Mouse (Mus musculus) gastrocnemius, postnatal 36 days (tissue): ENCODE results near the gene Ehmt2. TPM values are rescaled to one million over a fixed set of nuclear protein-coding genes. Genes with fewer than 3 reads are reported as not detected.

Experiments
- DNase-seq, 2 experiments: peaks; one replicate each; pipeline ENCODE4 v3.0.0; 2022
- intact Hi-C: fragments of 180-260 bp; cut with DNase I; formaldehyde crosslinking; loops from one replicate; pipeline ENCODE4 v1.15.1; 2025
- long read RNA-seq, 2 experiments: library from polyadenylated mRNA; stranded (forward); transcript quantifications; one replicate each; pipeline ENCODE4 v2.0.0; 2021
- total RNA-seq, 2 experiments: library from RNA; stranded (reverse); gene quantifications; 2 replicates each; pipeline ENCODE4 v1.2.3; 2021

The Ehmt2 gene
- 10 to 100 TPM; 24.7 to 28.2 TPM for total RNA-seq
- long read RNA-seq, experiment 1, partial matches to known transcripts: 2 of 3 reads
- long read RNA-seq, experiment 1, other reads (novel, unspliced or antisense): 1 of 3 reads
- long read RNA-seq, experiment 2, partial matches to known transcripts: 3 of 5 reads
- long read RNA-seq, experiment 2, other reads (novel, unspliced or antisense): 0 of 5 reads

- peak; percentile 64 to 76 for DNase-seq
Observed at GRCm38 (mm10) chr17:34898160-34898586, at the start of gene Ehmt2, which contains the start of gene C2. Ehmt2 (plus strand) TSS chr17:34898469. C2 (minus strand) TSS chr17:34898265.

GRCm38 (mm10) chr17:34849722-34850516 lies 48.4 kb upstream of the Ehmt2 start, which contains the start of the genes Skiv2l and Nelfe:
Skiv2l (minus strand) TSS chr17:34850210.
Nelfe (plus strand) TSS chr17:34850391.
- intact Hi-C loops: loop anchor here (10.0 kb wide), 1 partner anchor 675 kb away; no protein-coding TSS in a partner anchor
- DNase-seq: peak; percentile 93 to 98

More at GRCm38 (mm10) chr17:34898160-34898586, at the start of gene Ehmt2, which contains the start of gene C2:
- intact Hi-C loops: no loop called here

- intact Hi-C loops: no loop called here
- DNase-seq: no peak
Observed at GRCm38 (mm10) chr17:34850517-34851125, 47.6 kb upstream of the Ehmt2 start.

GRCm38 (mm10) chr17:34853511-34853910 lies 44.8 kb upstream of the Ehmt2 start:
- no peak for DNase-seq
- intact Hi-C loops: no loop called here

GRCm38 (mm10) chr17:34854761-34855160 lies 43.5 kb upstream of the Ehmt2 start:
- intact Hi-C loops: loop anchor here (1.0 kb wide), 1 partner anchor 58 kb away; no protein-coding TSS in a partner anchor
- no peak for DNase-seq

GRCm38 (mm10) chr17:34855825-34856224 lies 42.4 kb upstream of the Ehmt2 start:
- peak in 1 of 2 experiments; percentile 29 for DNase-seq
- intact Hi-C loops: loop anchor here (2.0 kb wide), 1 partner anchor 127 kb away; no protein-coding TSS in a partner anchor

GRCm38 (mm10) chr17:34858670-34859069 lies 39.6 kb upstream of the Ehmt2 start:
- no peak for DNase-seq
- intact Hi-C loops: no loop called here

- intact Hi-C loops: no loop called here
- DNase-seq: no peak
Observed at GRCm38 (mm10) chr17:34860514-34860913, 37.8 kb upstream of the Ehmt2 start.

GRCm38 (mm10) chr17:34861704-34862415 lies 36.4 kb upstream of the Ehmt2 start:
- intact Hi-C loops: no loop called here
- peak in 1 of 2 experiments; percentile 23 for DNase-seq

- no peak for DNase-seq
- intact Hi-C loops: no loop called here
Observed at GRCm38 (mm10) chr17:34862416-34863081, 35.7 kb upstream of the Ehmt2 start, which contains the start of gene Cfb. Cfb (minus strand) TSS chr17:34862518.

GRCm38 (mm10) chr17:34865981-34866380 lies 32.3 kb upstream of the Ehmt2 start:
- DNase-seq: no peak
- intact Hi-C loops: no loop called here

- DNase-seq: no peak
- intact Hi-C loops: no loop called here
Observed at GRCm38 (mm10) chr17:34874321-34874720, 23.9 kb upstream of the Ehmt2 start.

GRCm38 (mm10) chr17:34879336-34879879 lies 18.9 kb upstream of the Ehmt2 start, which contains the start of gene Zbtb12:
Zbtb12 (plus strand) TSS chr17:34879483.
- DNase-seq: no peak
- intact Hi-C loops: no loop called here

- intact Hi-C loops: no loop called here
- no peak for DNase-seq
Observed at GRCm38 (mm10) chr17:34881166-34881565, 17.1 kb upstream of the Ehmt2 start.

GRCm38 (mm10) chr17:34881683-34882310 lies 16.5 kb upstream of the Ehmt2 start, which contains the start of gene Gm20547:
Gm20547 (minus strand) TSS chr17:34882042.
- DNase-seq: no peak
- intact Hi-C loops: no loop called here

- no peak for DNase-seq
- intact Hi-C loops: no loop called here
Observed at GRCm38 (mm10) chr17:34883332-34883731, 14.9 kb upstream of the Ehmt2 start.

- DNase-seq: no peak
- intact Hi-C loops: no loop called here
Observed at GRCm38 (mm10) chr17:34884704-34885103, 13.6 kb upstream of the Ehmt2 start.

- intact Hi-C loops: no loop called here
- DNase-seq: no peak
Observed at GRCm38 (mm10) chr17:34885615-34886014, 12.7 kb upstream of the Ehmt2 start.

GRCm38 (mm10) chr17:34887942-34888341 lies 10.3 kb upstream of the Ehmt2 start:
- intact Hi-C loops: no loop called here
- no peak for DNase-seq
